Mouse (Mus musculus) stomach, postnatal 0 days (tissue): ENCODE results near the gene Bcl2l2. TPM values are rescaled to one million over a fixed set of nuclear protein-coding genes. Genes with fewer than 3 reads are reported as not detected.
A peak's percentile ranks its signal among the peaks of the same experiment; 100 is the strongest.

Experiments used
- ATAC-seq: fragments of 200-750 bp; cut with Nextera tagmentation; 2 replicates; pipeline ENCODE4 v1.8.0; 2017; ENCODE audit not compliant: low FRiP score, low TSS enrichment
- DNase-seq: peaks from one replicate; pipeline ENCODE4 v3.0.0-alpha.2; 2016; ENCODE audit warnings: low spot score
- H3K27ac ChIP-seq: fragments of 300-500 bp; sonication (generic); replicated peaks from 2 replicates; pipeline ENCODE4 v1.5.1; 2014; ENCODE audit warnings: mild to moderate bottlenecking, control low read depth
- H3K27me3 ChIP-seq: fragments of 300-500 bp; sonication (generic); 2 replicates; pipeline ENCODE4 v1.6.1; 2014; ENCODE audit warnings: low read length; ENCODE audit not compliant: control insufficient read depth, insufficient read depth
- H3K36me3 ChIP-seq: fragments of 300-500 bp; sonication (generic); 2 replicates; pipeline ENCODE4 v1.6.1; 2014; ENCODE audit warnings: low read length, mixed read lengths; ENCODE audit not compliant: control insufficient read depth, insufficient read depth
- H3K4me1 ChIP-seq: fragments of 300-500 bp; sonication (generic); replicated peaks from 2 replicates; pipeline ENCODE4 v1.6.1; 2014; ENCODE audit warnings: antibody characterized with exemption; ENCODE audit not compliant: control insufficient read depth, insufficient read depth
- H3K4me2 ChIP-seq: fragments of 300-500 bp; sonication (generic); replicated peaks from 2 replicates; pipeline ENCODE4 v1.6.1; 2014; ENCODE audit warnings: low read depth, mild to moderate bottlenecking, control low read depth, moderate library complexity
- H3K4me3 ChIP-seq: fragments of 300-500 bp; sonication (generic); 2 replicates; pipeline ENCODE4 v1.5.1; 2014; ENCODE audit warnings: low read depth, low read length, control low read depth
- H3K9ac ChIP-seq: fragments of 300-500 bp; sonication (generic); 2 replicates; pipeline ENCODE4 v1.6.1; 2014; ENCODE audit warnings: mild to moderate bottlenecking, low read length, control low read depth, mixed read lengths
- H3K9me3 ChIP-seq: fragments of 300-500 bp; sonication (generic); 2 replicates; pipeline ENCODE4 v1.6.1; 2016; ENCODE audit warnings: low read length; ENCODE audit not compliant: control insufficient read depth
- CTCF ChIP-seq: IDR thresholded peaks from 2 replicates; pipeline ENCODE4 v1.5.1; 2016; ENCODE audit warnings: antibody characterized with exemption, low read depth, mild to moderate bottlenecking, moderate library complexity
- EP300 ChIP-seq: optimal IDR thresholded peaks from 2 replicates; pipeline ENCODE3; 2016; ENCODE audit warnings: antibody characterized with exemption
- WGBS: fragments of 180-500 bp; shearing (Covaris S2); extraction: QIAGEN DNeasy Blood & Tissue Kit; methylation state at CpG from one replicate; pipeline ENCODE4 v1.1.7; 2014; 5-methylcytosine and 5-hydroxymethylcytosine counted together
- polyA plus RNA-seq: library from polyadenylated mRNA; unstranded; fragments of >200 nt; fragmentation: Nextera tagmentation; extraction: Ambion mirVana; gene quantifications from 2 replicates; pipeline ENCODE4 v1.2.1, GENCODE M21; 2015

Gene Bcl2l2
- polyA plus RNA-seq, 1 experiment from 2014 or later, result 4.3 TPM

DNA sequence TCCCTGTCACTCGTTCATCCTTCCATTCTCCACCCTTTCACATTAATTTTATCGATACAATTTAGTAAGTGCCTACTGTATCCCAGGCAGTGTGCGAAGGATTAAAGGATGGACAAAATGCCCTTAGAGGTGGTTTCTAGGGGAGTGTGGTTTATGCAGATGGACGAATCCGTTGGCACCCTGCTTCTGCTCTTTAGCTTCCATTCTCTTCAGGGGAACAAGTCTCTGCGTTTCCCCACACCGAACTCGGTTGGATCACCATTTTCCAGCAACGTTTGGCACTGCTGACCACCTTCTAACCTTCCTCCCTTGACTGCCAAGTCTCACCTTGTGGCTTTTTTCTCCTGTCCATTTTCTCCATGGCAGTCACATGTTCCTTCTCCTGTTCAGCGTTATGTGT lies 30.2 kb downstream of the Bcl2l2 start:
- Histone ChIP-seq H3K9ac (peak overlapping the region; percentile 84), H3K9me3 (no peaks in the 10 kb centered on the region), H3K27ac (no peak overlapping the region), H3K4me1 (0 out of 2 replicates have a peak, but pooled peaks cover 2% of the 10 kb centered on the region), H3K36me3 (peaks cover 5% of the 10 kb centered on the region; the same call in 1 of the 2 replicates), H3K4me2 (peak overlapping the region; percentile 99), H3K4me3 (peak overlapping the region; percentile 82), H3K27me3 (no peaks in the 10 kb centered on the region)
- WGBS, result 9% methylated on average over 10 of the region's 10 CpGs
- no peak for ATAC-seq
- TF ChIP-seq EP300 (no peak), CTCF (no peak)
- DNase-seq, result no peak

DNA sequence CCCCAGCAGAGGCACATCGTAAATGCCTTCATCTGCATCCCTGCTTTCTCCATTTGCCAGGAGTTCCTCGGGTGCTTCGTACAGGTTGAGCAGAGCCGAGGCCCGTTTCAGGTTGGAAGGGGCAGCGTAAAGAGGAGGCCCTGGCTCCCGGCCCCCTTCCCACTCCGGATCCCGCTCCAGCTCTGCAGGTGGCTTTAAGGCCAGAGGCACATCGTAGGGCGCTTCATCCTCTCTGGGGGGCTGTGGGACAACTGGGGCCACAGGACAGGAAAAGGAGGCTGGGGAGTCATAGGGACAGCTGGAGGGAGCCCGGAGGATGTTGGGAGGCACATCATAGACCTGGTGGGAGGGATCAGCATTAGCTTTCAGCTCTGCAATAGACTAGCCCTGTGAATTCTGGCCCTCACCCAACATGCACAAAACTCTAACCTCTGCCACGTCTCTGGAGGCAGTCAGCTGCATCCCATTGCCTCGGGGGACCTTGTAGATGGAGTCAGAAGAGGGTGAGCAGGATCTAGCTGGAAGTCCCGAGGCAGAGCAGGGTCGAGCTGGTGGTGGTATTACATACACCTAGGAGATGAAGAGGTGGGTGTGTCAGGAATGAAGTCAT lies 37.0 kb downstream of the Bcl2l2 start:
- Histone ChIP-seq H3K36me3 (peaks cover 16% of the 10 kb centered on the region), H3K27me3 (no peaks in the 10 kb centered on the region), H3K4me1 (no peaks in the 10 kb centered on the region), H3K4me2 (no peak overlapping the region), H3K27ac (no peak overlapping the region), H3K9me3 (no peaks in the 10 kb centered on the region), H3K4me3 (no peak overlapping the region), H3K9ac (no peak overlapping the region)
- 87% methylated on average over 16 of the region's 16 CpGs for WGBS
- ATAC-seq (no peak), DNase-seq (no peak)
- TF ChIP-seq CTCF, result no peak
- TF ChIP-seq EP300, result no peak

- Histone ChIP-seq H3K4me1 (peaks cover 4% of the 10 kb centered on the region), H3K27me3 (no peaks in the 10 kb centered on the region), H3K9ac (peak overlapping the region; percentile 88), H3K4me3 (peak overlapping the region; percentile 56), H3K9me3 (no peaks in the 10 kb centered on the region), H3K27ac (peak overlapping the region; percentile 98), H3K4me2 (peak overlapping the region; percentile 88), H3K36me3 (no peaks in the 10 kb centered on the region)
- DNase-seq, result peak; percentile 49
- 13% methylated on average over 7 of the region's 7 CpGs for WGBS
- TF ChIP-seq CTCF (no peak), EP300 (no peak)
- peak; percentile 60 for ATAC-seq
Measured at GRCm38 (mm10) chr14:54924641-54925348, 41.6 kb downstream of the Bcl2l2 start.

DNA sequence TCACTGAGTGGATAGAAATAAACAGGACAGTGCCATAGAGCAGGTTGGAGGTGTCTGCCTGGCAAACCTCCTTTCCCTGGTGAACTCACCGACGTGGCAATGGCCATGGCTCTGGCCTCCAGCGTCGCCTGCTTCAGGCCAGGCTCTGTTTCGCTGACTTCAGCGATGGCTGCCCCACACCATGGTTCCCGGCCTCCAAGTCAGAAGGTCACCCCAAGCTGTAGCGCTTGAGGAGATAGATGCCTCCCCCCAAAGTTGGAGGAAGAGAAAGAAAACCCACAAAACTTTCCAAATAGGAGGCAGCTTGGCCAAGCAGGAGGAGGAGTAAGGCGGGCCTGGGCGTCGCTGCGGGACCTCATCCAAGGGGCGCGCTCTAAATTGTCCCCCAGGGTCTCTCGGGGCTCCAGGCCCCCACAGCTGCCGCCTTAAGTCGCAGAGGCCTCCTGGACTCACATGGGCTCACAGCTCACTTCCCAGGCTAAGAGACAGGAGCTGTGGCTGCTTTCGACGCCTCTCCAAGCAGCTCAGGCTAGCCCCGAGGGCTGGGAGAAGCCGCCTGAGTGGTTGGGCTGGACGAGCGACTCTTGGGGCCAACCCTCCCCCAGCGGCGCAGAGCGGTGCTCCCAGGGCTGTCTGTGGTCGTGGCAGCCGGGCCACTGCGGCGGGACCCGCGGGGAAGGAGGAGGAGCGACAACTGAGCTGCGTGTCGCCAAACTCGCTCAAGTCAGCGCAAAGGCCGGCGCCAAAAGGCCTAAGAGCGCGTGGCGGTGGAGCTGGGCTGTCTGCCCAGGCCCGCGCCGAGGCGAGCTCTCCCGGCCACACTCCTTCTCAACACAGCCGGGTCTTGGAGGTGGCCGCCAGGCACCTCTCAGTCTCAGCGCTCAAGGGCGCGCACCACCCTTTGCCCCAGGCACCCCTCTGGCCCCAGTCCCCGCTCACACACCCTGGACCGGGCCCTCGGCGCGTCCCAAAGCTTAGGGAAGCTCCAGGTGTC lies 42.5 kb downstream of the Bcl2l2 start, which contains the start of gene Efs:
TSS of gene Efs (minus strand) at position 778 of the 994 bp plus-strand sequence.
- peak within 1 kb of the TSS; percentile 98 for H3K27ac ChIP-seq
- H3K36me3 ChIP-seq, result no peaks in the 10 kb centered on the region
- ATAC-seq (peak; percentile 72), DNase-seq (peak; percentile 71)
- H3K9me3 ChIP-seq, result no peaks in the 10 kb centered on the region
- peak within 1 kb of the TSS; percentile 88 for H3K9ac ChIP-seq
- no peak for TF ChIP-seq CTCF
- H3K4me1 ChIP-seq, result peaks cover 4% of the 10 kb centered on the region
- 2% methylated on average over 57 of the region's 57 CpGs for WGBS
- peak within 1 kb of the TSS; percentile 88 for H3K4me2 ChIP-seq
- no peaks in the 10 kb centered on the region for H3K27me3 ChIP-seq
- peak within 1 kb of the TSS; percentile 56 for H3K4me3 ChIP-seq

DNA sequence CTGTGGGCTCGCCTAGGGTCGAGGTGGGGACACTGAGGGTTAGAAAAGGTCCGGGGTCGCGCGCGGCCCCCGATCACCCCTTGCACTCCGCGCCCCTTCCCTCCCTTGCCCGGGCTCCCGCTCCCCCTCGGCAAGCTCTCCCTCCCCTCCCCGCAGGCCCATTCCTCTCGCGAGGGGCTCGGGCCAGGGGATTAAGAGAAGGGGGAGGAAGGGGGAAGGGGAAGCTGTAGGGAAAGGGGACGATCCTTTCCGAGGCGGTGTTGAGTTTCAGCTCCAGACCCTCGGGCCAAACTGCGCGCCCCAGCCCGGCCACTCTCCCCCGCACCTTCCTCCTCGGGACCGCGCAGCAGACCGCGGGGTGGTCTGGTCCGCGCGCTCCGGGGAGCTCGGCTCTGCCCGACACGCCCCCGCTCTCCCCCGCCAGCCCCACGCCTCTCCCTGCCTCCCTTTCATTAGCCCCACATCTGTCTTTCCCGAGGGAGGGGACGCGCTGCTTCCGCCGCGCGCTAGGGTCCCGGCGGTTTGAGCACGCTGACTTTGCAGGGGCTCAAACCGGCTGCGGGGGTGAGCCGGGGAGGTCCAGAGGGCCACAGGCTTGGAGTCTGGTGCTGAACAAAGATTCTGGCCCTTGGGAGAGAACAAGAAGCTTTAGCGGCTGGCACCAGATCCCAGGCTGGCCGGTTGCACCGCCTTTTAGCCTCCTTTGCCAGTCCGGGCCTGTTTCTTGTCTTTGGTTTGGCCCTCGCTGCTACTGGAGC lies 43.4 kb downstream of the Bcl2l2 start:
- Histone ChIP-seq H3K4me3 (peak overlapping the region; percentile 56), H3K9ac (peak overlapping the region; percentile 88), H3K9me3 (no peaks in the 10 kb centered on the region), H3K27ac (peak overlapping the region; percentile 98), H3K4me2 (peak overlapping the region; percentile 88), H3K36me3 (no peaks in the 10 kb centered on the region), H3K4me1 (peaks cover 4% of the 10 kb centered on the region), H3K27me3 (no peaks in the 10 kb centered on the region)
- DNase-seq, result peak; percentile 71
- TF ChIP-seq EP300 (no peak), CTCF (no peak)
- 2% methylated on average over 49 of the region's 58 CpGs for WGBS
- ATAC-seq, result peak; percentile 65
